Mouse (Mus musculus): Measurements from ENCODE around the gene Rundc3a. TPM values are rescaled to one million over a fixed set of nuclear protein-coding genes. Genes with fewer than 3 reads are reported as not detected.

Rundc3a gene
- polyA plus RNA-seq, 1 experiment = 4.0 TPM

DNA sequence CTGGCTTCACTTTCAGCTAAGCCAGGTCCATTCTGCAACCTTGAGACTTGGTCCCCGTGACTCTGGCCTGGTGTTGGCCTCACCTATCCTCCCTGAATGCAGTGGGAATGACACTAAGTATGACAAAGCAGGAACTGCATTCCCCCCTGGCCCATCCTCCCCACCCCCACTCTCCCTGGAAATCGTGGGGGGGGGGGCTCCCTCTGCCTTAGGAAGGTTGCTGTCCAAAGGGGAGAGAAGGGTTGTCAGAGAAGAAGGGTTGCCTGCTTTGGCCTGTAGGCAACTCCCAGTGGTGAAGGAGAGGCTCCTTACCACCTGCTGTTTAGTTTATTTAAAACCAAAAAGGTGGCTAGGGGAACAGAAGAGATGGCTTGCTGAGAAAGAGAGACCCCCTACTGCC, 19.6 kb upstream of the Rundc3a start:
- Histone ChIP-seq H3K27me3 (ENCODE audit: control insufficient read depth, insufficient read depth, low read length) (peaks cover 6% of the 10 kb centered on the region), H3K27ac (ENCODE audit: insufficient read depth, low read length) (no peak overlapping the region; the same call in 1 of the 2 replicates), H3K4me3 (ENCODE audit: extremely low read depth, insufficient read depth, insufficient read length) (no peak overlapping the region), H3K36me3 (ENCODE audit: control insufficient read depth, insufficient read depth, low read length) (no peaks in the 10 kb centered on the region), H3K4me1 (ENCODE audit: control insufficient read depth, insufficient read depth, insufficient read length) (no peaks in the 10 kb centered on the region)
- TF ChIP-seq POLR2A (IDR thresholded peaks at IDR 0.05; ENCODE audit: low read depth, low read length) = no peak
- TF ChIP-seq CTCF (IDR thresholded peaks at IDR 0.05; ENCODE audit: extremely low read depth, insufficient read depth, insufficient read length, insufficient replicate concordance) = no peak
- 47% methylated on average over 2 of the region's 2 CpGs for WGBS
- DNase-seq (ENCODE audit: low read depth in 1 of 2, low spot score in 2 of 2) = no peak

DNA sequence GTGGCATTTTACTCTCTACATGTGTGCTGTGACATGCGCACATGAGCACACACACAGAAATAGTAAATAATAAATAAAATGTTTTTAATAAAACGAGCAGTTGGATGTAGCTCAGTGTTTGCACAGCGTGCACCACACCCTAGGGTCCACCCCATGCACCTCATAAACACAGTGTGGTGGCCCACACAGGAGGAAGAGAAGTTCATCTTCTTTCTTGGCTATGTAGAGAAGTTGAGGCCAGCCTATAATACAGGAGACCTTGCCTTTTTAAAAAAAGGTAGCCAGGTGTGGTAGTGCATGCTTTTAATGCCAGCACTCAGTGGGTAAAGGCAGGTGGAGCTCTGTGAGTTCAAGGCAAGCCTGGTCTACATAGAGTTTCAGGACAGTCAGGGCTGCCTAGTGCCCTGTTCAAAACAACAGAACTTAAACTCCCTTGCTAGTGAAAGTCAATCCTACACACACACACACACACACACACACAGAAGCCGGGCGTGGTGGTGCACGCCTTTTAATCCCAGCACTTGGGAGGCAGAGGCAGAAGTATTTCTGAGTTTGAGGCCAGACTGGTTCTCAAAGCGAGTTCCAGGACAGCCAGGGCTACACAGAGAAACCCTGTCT, 19.0 kb upstream of the Rundc3a start:
- no peaks in the 10 kb centered on the region for H3K4me1 ChIP-seq (ENCODE audit: control insufficient read depth, insufficient read depth, insufficient read length)

GRCm38 (mm10) chr11:102375196-102376173, 17.7 kb upstream of the Rundc3a start:
- DNase-seq (ENCODE audit: low read depth in 1 of 2, low spot score in 2 of 2) = no peak
- peak overlapping the region; percentile 31; the same call in 1 of the 2 replicates for H3K27ac ChIP-seq (ENCODE audit: insufficient read depth, low read length)

More for the DNA sequence above, 19.0 kb upstream of the Rundc3a start:
- Histone ChIP-seq H3K36me3 (ENCODE audit: control insufficient read depth, insufficient read depth, low read length) (no peaks in the 10 kb centered on the region), H3K27ac (ENCODE audit: insufficient read depth, low read length) (no peak overlapping the region), H3K27me3 (ENCODE audit: control insufficient read depth, insufficient read depth, low read length) (peaks cover 6% of the 10 kb centered on the region), H3K4me3 (ENCODE audit: extremely low read depth, insufficient read depth, insufficient read length) (no peak overlapping the region)
- no peak for DNase-seq (ENCODE audit: low read depth in 1 of 2, low spot score in 2 of 2)
- TF ChIP-seq POLR2A (IDR thresholded peaks at IDR 0.05; ENCODE audit: low read depth, low read length) = no peak
- TF ChIP-seq CTCF (IDR thresholded peaks at IDR 0.05; ENCODE audit: extremely low read depth, insufficient read depth, insufficient read length, insufficient replicate concordance) = no peak
- WGBS = 82% methylated on average over 7 of the region's 7 CpGs

GRCm38 (mm10) chr11:102376196-102376835, 16.9 kb upstream of the Rundc3a start:
- WGBS = 46% methylated on average over 8 of the region's 8 CpGs
- DNase-seq (ENCODE audit: low read depth in 1 of 2, low spot score in 2 of 2) = no peak
- Histone ChIP-seq H3K4me1 (ENCODE audit: control insufficient read depth, insufficient read depth, insufficient read length) (no peaks in the 10 kb centered on the region), H3K4me3 (ENCODE audit: extremely low read depth, insufficient read depth, insufficient read length) (no peak overlapping the region), H3K27ac (ENCODE audit: insufficient read depth, low read length) (no peak overlapping the region; the same call in 1 of the 2 replicates), H3K36me3 (ENCODE audit: control insufficient read depth, insufficient read depth, low read length) (no peaks in the 10 kb centered on the region), H3K27me3 (ENCODE audit: control insufficient read depth, insufficient read depth, low read length) (peaks cover 6% of the 10 kb centered on the region)
- TF ChIP-seq CTCF (IDR thresholded peaks at IDR 0.05; ENCODE audit: extremely low read depth, insufficient read depth, insufficient read length, insufficient replicate concordance) (no peak), POLR2A (IDR thresholded peaks at IDR 0.05; ENCODE audit: low read depth, low read length) (no peak)

More at GRCm38 (mm10) chr11:102375196-102376173, 17.7 kb upstream of the Rundc3a start:
- Histone ChIP-seq H3K4me3 (ENCODE audit: extremely low read depth, insufficient read depth, insufficient read length) (no peak overlapping the region), H3K4me1 (ENCODE audit: control insufficient read depth, insufficient read depth, insufficient read length) (no peaks in the 10 kb centered on the region), H3K27me3 (ENCODE audit: control insufficient read depth, insufficient read depth, low read length) (peaks cover 6% of the 10 kb centered on the region), H3K36me3 (ENCODE audit: control insufficient read depth, insufficient read depth, low read length) (no peaks in the 10 kb centered on the region)
- WGBS = 18% methylated on average over 23 of the region's 23 CpGs
- TF ChIP-seq CTCF (IDR thresholded peaks at IDR 0.05; ENCODE audit: extremely low read depth, insufficient read depth, insufficient read length, insufficient replicate concordance) (no peak), POLR2A (IDR thresholded peaks at IDR 0.05; ENCODE audit: low read depth, low read length) (no peak)

GRCm38 (mm10) chr11:102377186-102377585, 16.0 kb upstream of the Rundc3a start:
- H3K27me3 ChIP-seq (ENCODE audit: control insufficient read depth, insufficient read depth, low read length) = peaks cover 6% of the 10 kb centered on the region
- TF ChIP-seq POLR2A (IDR thresholded peaks at IDR 0.05; ENCODE audit: low read depth, low read length) (no peak), CTCF (IDR thresholded peaks at IDR 0.05; ENCODE audit: extremely low read depth, insufficient read depth, insufficient read length, insufficient replicate concordance) (no peak)
- H3K4me3 ChIP-seq (ENCODE audit: extremely low read depth, insufficient read depth, insufficient read length) = no peak overlapping the region
- no peaks in the 10 kb centered on the region for H3K4me1 ChIP-seq (ENCODE audit: control insufficient read depth, insufficient read depth, insufficient read length)
- no peaks in the 10 kb centered on the region for H3K36me3 ChIP-seq (ENCODE audit: control insufficient read depth, insufficient read depth, low read length)
- no peak for DNase-seq (ENCODE audit: low read depth in 1 of 2, low spot score in 2 of 2)
- 59% methylated on average over 12 of the region's 12 CpGs for WGBS
- no peak overlapping the region for H3K27ac ChIP-seq (ENCODE audit: insufficient read depth, low read length)

- WGBS = 75% methylated on average over 5 of the region's 5 CpGs
- H3K4me1 ChIP-seq (ENCODE audit: control insufficient read depth, insufficient read depth, insufficient read length) = no peaks in the 10 kb centered on the region
- H3K27me3 ChIP-seq (ENCODE audit: control insufficient read depth, insufficient read depth, low read length) = peaks cover 6% of the 10 kb centered on the region
- H3K27ac ChIP-seq (ENCODE audit: insufficient read depth, low read length) = no peak overlapping the region
- no peaks in the 10 kb centered on the region for H3K36me3 ChIP-seq (ENCODE audit: control insufficient read depth, insufficient read depth, low read length)
- no peak for TF ChIP-seq CTCF (IDR thresholded peaks at IDR 0.05; ENCODE audit: extremely low read depth, insufficient read depth, insufficient read length, insufficient replicate concordance)
- no peak for TF ChIP-seq POLR2A (IDR thresholded peaks at IDR 0.05; ENCODE audit: low read depth, low read length)
- DNase-seq (ENCODE audit: low read depth in 1 of 2, low spot score in 2 of 2) = no peak
- no peak overlapping the region for H3K4me3 ChIP-seq (ENCODE audit: extremely low read depth, insufficient read depth, insufficient read length)
Observed at GRCm38 (mm10) chr11:102380091-102380490, 13.1 kb upstream of the Rundc3a start.
